Mouse (Mus musculus) ovary, postnatal 14 days (tissue): ENCODE measurements at regions not wholly inside any gene's neighbourhood (a gene's known extent, or its start where the extent isn't known, plus 50 kb on each side); places are given as distances from the start of the nearest gene placed in this dataset.

Experiments
- DNase-seq: peaks from one replicate; pipeline ENCODE4 v3.0.0; 2022; ENCODE audit warnings: low spot score

DNA sequence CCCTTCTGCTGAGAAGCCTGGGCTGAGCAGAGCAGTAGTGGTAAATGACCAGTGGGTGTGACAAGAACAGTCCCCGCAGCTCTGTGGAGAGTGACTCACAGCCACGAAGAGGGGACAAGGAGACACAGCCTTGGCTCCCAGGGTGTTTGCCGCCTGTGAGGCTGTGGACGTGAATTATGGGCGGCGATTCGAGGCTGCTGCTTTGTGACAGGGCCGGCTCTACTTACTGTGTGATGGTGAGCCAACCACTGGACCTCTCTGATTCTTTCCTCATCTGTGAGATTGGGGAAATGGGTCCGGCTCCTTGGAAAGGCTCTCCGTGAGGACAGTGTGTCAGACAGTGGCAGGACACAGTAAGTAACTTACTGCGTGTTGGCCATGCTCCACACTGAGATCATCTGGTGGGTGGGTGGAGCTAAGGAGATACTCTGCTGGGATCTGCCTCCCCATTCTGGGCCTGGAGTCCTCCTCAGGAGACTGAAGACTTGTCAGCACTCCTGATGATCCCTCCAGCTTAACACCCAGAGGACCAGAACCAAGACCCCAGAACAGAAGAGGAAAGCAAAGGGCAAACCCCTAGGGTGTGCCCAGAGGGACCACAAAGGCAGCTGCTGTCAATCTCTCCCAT, 233.3 kb upstream of the Tle3 start:
- DNase-seq: no peak

DNA sequence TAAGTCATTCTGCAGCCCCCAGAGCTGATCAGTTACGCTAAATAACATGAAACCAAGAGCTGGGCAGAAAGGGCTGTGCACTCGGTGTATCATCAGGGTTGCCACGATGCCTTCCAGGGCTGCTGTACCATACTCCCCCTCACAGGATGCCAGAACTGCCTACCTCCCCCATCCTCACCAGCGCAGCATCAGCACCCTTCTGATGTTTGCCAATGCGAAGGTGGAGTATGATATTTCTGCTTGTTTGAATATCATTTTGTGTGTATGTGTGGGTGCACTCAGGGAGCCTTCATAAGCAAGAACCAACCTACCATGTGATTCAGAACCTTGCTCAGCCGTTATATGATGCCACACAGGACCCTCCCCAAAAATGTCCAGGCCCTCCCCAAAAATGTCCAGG, 229.1 kb upstream of the Tle3 start:
- DNase-seq: no peak

GRCm38 (mm10) chr9:61144685-61145318, 227.4 kb upstream of the Tle3 start:
- no peak for DNase-seq

DNA sequence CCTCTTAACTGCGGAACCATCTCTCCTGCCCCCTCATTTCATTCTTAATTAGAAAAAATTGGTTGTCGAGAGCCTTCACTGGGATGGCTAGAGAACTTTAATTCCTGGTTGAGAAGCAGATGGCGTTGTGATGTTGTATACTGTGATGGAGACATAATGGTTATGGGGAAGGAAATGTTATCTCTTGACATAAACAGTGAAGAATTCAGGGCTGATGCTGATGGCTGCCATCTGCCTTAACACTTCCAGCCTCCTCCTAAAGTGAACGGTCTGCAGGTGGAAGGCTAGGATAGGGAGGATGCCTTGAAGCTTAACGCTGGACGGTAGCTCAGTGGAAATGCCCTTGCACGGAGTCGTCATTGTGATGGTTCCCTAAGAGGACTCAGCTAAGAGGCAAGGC, 226.4 kb upstream of the Tle3 start:
- no peak for DNase-seq

GRCm38 (mm10) chr9:61151201-61151600, 221.0 kb upstream of the Tle3 start:
- DNase-seq: no peak

- DNase-seq: no peak
These were observed 220.2 kb upstream of the Tle3 start for GRCm38 (mm10) chr9:61151901-61152337.

GRCm38 (mm10) chr9:61154721-61155120, 217.4 kb upstream of the Tle3 start:
- no peak for DNase-seq

- no peak for DNase-seq
These were observed 216.3 kb upstream of the Tle3 start for GRCm38 (mm10) chr9:61155851-61156250.

GRCm38 (mm10) chr9:61158192-61158770, 213.9 kb upstream of the Tle3 start:
- no peak for DNase-seq

GRCm38 (mm10) chr9:61159159-61159558, 213.0 kb upstream of the Tle3 start:
- DNase-seq: no peak

- DNase-seq: peak; percentile 33
These were observed 212.6 kb upstream of the Tle3 start for GRCm38 (mm10) chr9:61159616-61160015.

DNA sequence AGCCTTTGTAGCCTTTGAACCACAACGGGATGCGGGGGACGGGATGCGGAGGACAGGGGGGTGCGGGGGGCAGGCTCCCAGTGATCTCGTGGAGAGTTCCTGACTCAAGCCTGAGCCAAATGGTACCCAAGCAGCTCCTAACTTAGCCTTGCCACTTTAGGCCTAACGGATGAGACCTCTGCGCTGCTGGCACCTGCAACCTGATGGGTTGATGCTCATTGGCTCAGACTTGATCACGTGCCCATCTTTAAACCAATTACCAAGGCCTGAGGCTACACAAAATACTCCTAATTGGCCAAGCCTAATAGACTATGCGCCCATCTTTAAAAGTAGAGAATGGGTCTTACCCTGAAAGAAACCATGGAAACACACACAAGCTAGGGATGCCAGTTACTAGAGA, 209.3 kb upstream of the Tle3 start:
- DNase-seq: no peak

DNA sequence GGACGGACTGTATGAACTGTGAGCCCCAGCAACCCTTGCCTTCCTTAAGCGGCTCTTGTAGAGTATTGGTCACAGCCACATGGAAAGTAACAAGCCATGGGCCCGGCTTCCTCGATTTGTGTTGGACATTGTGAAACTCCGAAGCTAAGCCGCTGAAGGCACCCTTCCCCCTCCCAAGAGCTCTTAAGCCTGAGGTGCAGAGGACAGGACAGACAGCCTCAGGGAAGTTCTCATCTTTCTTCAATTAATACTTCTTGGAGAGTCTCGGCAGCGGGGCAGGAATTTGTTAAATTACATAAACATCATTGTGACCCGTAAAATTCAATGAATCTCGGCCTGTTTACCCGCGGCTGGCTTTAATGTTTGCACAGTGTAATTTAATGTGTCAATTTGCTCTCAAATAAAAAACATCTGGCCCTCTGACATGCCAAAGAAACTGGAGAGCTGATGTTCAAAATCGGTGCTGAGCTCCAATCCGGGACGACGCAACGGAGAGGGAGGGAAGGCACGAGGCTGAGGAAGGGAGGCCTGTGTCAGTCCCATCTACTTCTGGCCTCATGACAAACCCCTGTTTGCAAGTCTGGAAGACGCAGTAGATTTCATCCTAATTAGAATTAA, 208.4 kb upstream of the Tle3 start:
- DNase-seq: no peak

DNA sequence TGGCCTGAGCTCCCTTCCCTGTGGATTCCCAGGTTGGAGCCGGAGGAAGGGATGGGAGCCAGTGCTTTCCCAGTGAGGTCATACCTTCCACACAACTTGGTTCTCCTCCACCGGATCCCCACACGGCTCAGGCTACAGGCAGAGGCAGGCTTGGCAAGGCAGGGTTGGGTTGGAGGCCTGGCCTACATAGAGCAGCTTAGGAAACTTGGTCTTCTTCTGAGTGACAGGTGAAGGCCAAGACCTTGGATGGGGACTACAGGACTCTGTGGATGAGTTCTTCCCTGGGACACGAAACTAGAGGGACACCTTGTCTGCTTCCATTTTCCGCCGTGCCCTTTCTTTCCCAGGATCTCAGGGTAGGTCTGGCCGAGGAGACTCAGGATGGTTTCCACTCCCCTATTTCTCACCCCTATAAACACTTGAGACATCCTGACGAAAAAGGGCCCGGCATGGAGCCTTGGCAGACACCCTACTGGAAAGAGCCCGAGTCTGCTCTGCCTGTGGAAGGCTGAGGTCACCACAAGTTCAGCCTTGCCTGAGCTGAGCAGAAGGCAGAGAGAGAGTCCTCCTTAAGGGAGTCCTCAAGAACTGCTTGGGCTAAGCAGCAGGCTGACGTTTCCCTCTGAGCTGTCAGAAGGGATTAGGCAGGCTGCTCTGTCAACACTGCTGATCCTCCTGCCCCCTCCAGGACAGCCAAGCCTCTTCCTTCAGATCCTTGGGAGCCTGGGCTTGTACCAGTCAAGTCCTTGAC, 207.5 kb upstream of the Tle3 start:
- DNase-seq: no peak

- no peak for DNase-seq
These were observed 206.1 kb upstream of the Tle3 start for GRCm38 (mm10) chr9:61166115-61166514.

- DNase-seq: no peak
These were observed 204.9 kb upstream of the Tle3 start for GRCm38 (mm10) chr9:61167097-61167842.

DNA sequence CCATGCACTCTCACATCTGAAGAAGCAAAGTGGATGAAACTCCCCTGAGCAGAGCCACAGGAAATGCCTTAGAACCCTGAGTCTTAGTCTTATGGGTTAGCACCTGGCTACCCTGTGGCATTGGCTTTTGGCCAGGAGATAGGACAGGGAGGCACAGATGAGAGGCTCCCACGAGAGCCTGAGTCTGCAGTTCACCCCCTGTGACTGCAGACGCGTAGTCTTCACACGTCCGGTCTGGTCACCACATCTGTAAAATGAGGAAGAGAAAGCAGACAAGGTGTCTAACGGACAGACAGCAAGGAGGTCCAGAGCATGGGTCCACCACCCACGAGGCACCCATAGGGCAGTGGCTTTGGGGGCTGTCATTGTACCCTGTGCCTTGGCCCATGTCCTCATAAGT, 203.2 kb upstream of the Tle3 start:
- DNase-seq: no peak

GRCm38 (mm10) chr9:61169506-61170090, 202.6 kb upstream of the Tle3 start:
- DNase-seq: no peak

DNA sequence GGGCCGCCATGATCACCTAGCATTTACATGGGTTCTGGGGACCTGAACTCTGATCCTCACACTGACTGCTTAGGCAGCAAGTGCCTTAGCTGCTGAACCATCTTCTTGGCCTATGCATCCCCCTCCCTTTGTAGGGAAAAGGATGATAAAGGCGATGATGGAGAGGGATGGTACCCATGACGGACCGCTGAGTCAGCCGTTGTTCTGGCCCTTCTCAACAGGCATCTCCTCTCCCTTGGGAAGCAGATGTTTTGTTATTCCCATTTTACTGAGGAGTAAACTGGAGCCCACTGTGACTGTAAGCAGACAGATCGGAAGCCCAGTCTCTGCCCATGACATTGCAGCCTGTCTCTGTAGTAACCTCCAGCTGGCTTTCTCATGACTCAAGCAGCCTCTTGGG, 201.2 kb upstream of the Tle3 start:
- no peak for DNase-seq

- DNase-seq: no peak
These were observed 199.7 kb upstream of the Tle3 start for GRCm38 (mm10) chr9:61172421-61172820.

DNA sequence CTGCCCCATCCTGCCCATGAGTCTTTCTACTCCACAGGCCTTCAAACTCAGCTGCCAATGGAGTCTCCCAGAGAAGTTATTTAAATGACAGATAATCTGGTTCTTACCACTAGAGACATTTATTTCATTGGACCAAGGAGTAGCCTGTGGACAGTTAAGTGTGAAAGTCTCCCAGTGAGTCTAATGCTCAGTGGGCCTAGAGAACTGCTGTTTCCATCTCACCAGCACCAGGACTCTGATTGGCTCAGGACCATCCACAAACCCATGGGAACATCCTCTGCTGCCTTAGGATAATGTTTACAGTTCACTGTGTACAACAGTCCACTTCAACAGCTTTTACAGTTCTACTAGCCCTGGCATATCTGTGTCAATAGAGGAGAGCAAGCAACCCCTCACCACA, 198.6 kb upstream of the Tle3 start:
- DNase-seq: no peak
